Comparison of ENCODE assay signal across 15 mouse cellular contexts in the genomic region with DNA sequence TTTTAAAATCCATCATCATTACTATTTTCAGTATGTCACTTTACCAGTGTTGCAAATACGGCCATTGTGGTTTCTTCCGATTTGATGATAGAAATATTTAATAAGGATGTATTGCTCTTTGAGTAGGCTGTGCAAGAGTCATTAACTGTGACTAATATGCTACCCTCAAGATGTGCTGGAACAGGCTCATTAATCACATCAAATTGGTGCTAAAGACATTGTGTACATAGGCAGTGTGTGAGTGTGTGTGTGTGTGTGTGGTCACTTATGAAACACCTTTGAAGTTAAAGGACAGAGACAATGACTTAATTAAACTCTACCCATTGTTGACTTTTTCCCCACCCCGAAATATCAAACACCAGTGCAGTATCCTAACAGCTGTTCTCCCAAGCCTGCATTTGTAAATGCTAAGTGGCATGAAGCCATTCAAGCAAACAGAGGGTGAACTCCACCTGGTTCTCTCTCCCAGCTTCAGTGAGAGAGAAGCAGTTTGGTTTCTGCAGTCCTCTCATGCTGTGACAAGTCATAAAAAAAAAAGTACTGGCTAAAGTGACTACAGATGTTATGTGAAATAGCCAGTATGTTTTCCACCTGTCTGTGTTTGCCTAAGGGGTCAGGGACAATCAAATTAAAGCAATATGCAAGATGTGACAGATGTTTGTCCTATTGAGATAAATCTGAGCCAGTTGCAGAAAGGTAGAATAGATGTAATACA.
DNase-seq lines count a peak whose midpoint lies in the region; ATAC-seq and TF ChIP-seq lines count a peak whose summit lies in the region.
"Had no signal": no experiment of that assay in that cellular context is flagged by ENCODE, and none has a peak within 500 bp of the region (broad histone marks: within the 10 kb centered on the region; RNA-seq: fewer than 3 reads in every experiment).

No protein-coding gene starts in this region.

- no peak overlapping the region for H3K9ac ChIP-seq in forebrain, embryonic 11.5 days (ENCODE audit: low read length)
- no peak overlapping the region for H3K9ac ChIP-seq in neural tube, embryonic 11.5 days (ENCODE audit: low read length)
- H3K9ac ChIP-seq: limb, embryonic 13.5 days; liver, postnatal 0 days had no signal

- no peak overlapping the region for H3K27ac ChIP-seq in forebrain, embryonic 11.5 days (ENCODE audit: low read depth, low read length)
- no peak overlapping the region for H3K27ac ChIP-seq in forebrain, embryonic 10.5 days
- no peak overlapping the region for H3K27ac ChIP-seq in neural tube, embryonic 11.5 days (ENCODE audit: low read depth, low read length)
- no peak overlapping the region for H3K27ac ChIP-seq in cerebellum, adult 2 months (ENCODE audit: insufficient read depth, low read length)
- H3K27ac ChIP-seq: limb, embryonic 13.5 days had no signal

- no peak for TF ChIP-seq CTCF in cerebellum, adult 2 months (IDR thresholded peaks at IDR 0.05; ENCODE audit: borderline replicate concordance, insufficient read depth, low read depth, low read length)

- H3K9me3 ChIP-seq in forebrain, embryonic 11.5 days (ENCODE audit: control insufficient read depth, low read length) = no peaks in the 10 kb centered on the region
- no peaks in the 10 kb centered on the region for H3K9me3 ChIP-seq in forebrain, embryonic 10.5 days
- no peaks in the 10 kb centered on the region for H3K9me3 ChIP-seq in neural tube, embryonic 11.5 days (ENCODE audit: control insufficient read depth, low read length)
- H3K9me3 ChIP-seq: limb, embryonic 13.5 days had no signal

- no peak overlapping the region for H3K4me3 ChIP-seq in forebrain, embryonic 11.5 days (ENCODE audit: low read depth, low read length)
- no peak overlapping the region for H3K4me3 ChIP-seq in forebrain, embryonic 10.5 days
- no peak overlapping the region for H3K4me3 ChIP-seq in neural tube, embryonic 11.5 days (ENCODE audit: low read depth, low read length)
- no peak overlapping the region for H3K4me3 ChIP-seq in cerebellum, adult 2 months (replicated peaks; ENCODE audit: insufficient read depth, low read depth, low read length)
- H3K4me3 ChIP-seq: limb, embryonic 13.5 days had no signal

- no peak for DNase-seq in forebrain, embryonic 11.5 days (ENCODE audit: low spot score)
- no peak for DNase-seq in forebrain, embryonic 10.5 days (ENCODE audit: extremely low spot score, low spot score)
- peak; percentile 12 for DNase-seq in neural tube, embryonic 11.5 days (ENCODE audit: low spot score)
- DNase-seq in neural tube, embryonic 10.5 days (ENCODE audit: extremely low spot score, low spot score) = no peak
- DNase-seq in large intestine, adult 2 months (ENCODE audit: low read depth, low spot score) = peak; percentile 35
- DNase-seq in cerebellum, adult 2 months = no peak
- no peak for DNase-seq in thymus, postnatal 14 days
- no peak for DNase-seq in ovary, adult 18-20 months (ENCODE audit: low spot score)
- DNase-seq: cerebellum, adult 18-20 months; kidney, postnatal 36 days; liver, postnatal 0 days; lung, postnatal 4 days; right cerebral cortex, postnatal 14 days had no signal

- TF ChIP-seq POLR2A in cerebellum, adult 2 months (IDR thresholded peaks at IDR 0.05; ENCODE audit: borderline replicate concordance, insufficient read depth, low read length) = no peak

- H3K4me1 ChIP-seq in forebrain, embryonic 11.5 days (replicated peaks; ENCODE audit: control insufficient read depth, insufficient read depth, low read length) = no peaks in the 10 kb centered on the region
- peaks cover 12% of the 10 kb centered on the region for H3K4me1 ChIP-seq in forebrain, embryonic 10.5 days
- H3K4me1 ChIP-seq in neural tube, embryonic 11.5 days (ENCODE audit: control insufficient read depth, insufficient read depth, low read length) = no peaks in the 10 kb centered on the region
- no peaks in the 10 kb centered on the region for H3K4me1 ChIP-seq in cerebellum, adult 2 months (ENCODE audit: control insufficient read depth, insufficient read depth, low read length)
- H3K4me1 ChIP-seq: limb, embryonic 13.5 days had no signal

- peak; percentile 66 for ATAC-seq in forebrain, embryonic 11.5 days (replicated peaks; ENCODE audit: low FRiP score)
- ATAC-seq in neural tube, embryonic 11.5 days (ENCODE audit: insufficient read depth, low FRiP score, low TSS enrichment) = peak; percentile 55; the same call in 1 of the 2 replicates
- ATAC-seq: liver, postnatal 0 days; midbrain, embryonic 16.5 days had no signal

- no peaks in the 10 kb centered on the region for H3K27me3 ChIP-seq in forebrain, embryonic 11.5 days (ENCODE audit: control insufficient read depth, insufficient read depth, low read length)
- H3K27me3 ChIP-seq in forebrain, embryonic 10.5 days (ENCODE audit: poor library complexity, severe bottlenecking) = no peaks in the 10 kb centered on the region
- no peaks in the 10 kb centered on the region for H3K27me3 ChIP-seq in neural tube, embryonic 11.5 days (ENCODE audit: control insufficient read depth, insufficient read depth, low read length)
- H3K27me3 ChIP-seq in cerebellum, adult 2 months (ENCODE audit: control insufficient read depth, insufficient read depth, low read length) = no peaks in the 10 kb centered on the region
- H3K27me3 ChIP-seq: limb, embryonic 13.5 days had no signal

- WGBS in forebrain, embryonic 11.5 days = 74% methylated on average over 3 of the region's 3 CpGs
- WGBS in forebrain, embryonic 10.5 days = 84% methylated on average over 3 of the region's 3 CpGs
- 53% methylated on average over 3 of the region's 3 CpGs for WGBS in neural tube, embryonic 11.5 days
- WGBS in large intestine, adult 2 months = 32% methylated on average over 3 of the region's 3 CpGs
- 63% methylated on average over 3 of the region's 3 CpGs for WGBS in cerebellum, adult 2 months

- H3K4me2 ChIP-seq in forebrain, embryonic 11.5 days (ENCODE audit: low read depth, low read length, severe bottlenecking) = no peak overlapping the region
- no peak overlapping the region for H3K4me2 ChIP-seq in neural tube, embryonic 11.5 days (ENCODE audit: low read depth)
- H3K4me2 ChIP-seq: limb, embryonic 13.5 days had no signal

- no peaks in the 10 kb centered on the region for H3K36me3 ChIP-seq in forebrain, embryonic 11.5 days (ENCODE audit: control insufficient read depth, insufficient read depth, low read length)
- H3K36me3 ChIP-seq in forebrain, embryonic 10.5 days (replicated peaks) = no peaks in the 10 kb centered on the region
- H3K36me3 ChIP-seq in neural tube, embryonic 11.5 days (ENCODE audit: control insufficient read depth, insufficient read depth, low read length) = no peaks in the 10 kb centered on the region
- H3K36me3 ChIP-seq: limb, embryonic 13.5 days had no signal

Comparison
In these comparisons a context has a peak if more than half of its experiments do, and no peak if none do; other contexts are left out.
1. DNase-seq: peak in neural tube, embryonic 11.5 days (single experiment) and large intestine, adult 2 months (single experiment); none in forebrain, embryonic 11.5 days (single experiment), forebrain, embryonic 10.5 days (single experiment), neural tube, embryonic 10.5 days (single experiment), cerebellum, adult 2 months (0 of 2), thymus, postnatal 14 days (single experiment) and ovary, adult 18-20 months (single experiment).